Mouse (Mus musculus): Measurements from ENCODE around the gene Cct4. TPM values are rescaled to one million over a fixed set of nuclear protein-coding genes. Genes with fewer than 3 reads are reported as not detected.
A peak's percentile ranks its signal among the peaks of the same experiment; 100 is the strongest.

Cct4 gene
- 263 and 273 TPM in 2 replicates for polyA plus RNA-seq (2015; fragmentation: Nextera tagmentation; extraction: Ambion mirVana)

DNA sequence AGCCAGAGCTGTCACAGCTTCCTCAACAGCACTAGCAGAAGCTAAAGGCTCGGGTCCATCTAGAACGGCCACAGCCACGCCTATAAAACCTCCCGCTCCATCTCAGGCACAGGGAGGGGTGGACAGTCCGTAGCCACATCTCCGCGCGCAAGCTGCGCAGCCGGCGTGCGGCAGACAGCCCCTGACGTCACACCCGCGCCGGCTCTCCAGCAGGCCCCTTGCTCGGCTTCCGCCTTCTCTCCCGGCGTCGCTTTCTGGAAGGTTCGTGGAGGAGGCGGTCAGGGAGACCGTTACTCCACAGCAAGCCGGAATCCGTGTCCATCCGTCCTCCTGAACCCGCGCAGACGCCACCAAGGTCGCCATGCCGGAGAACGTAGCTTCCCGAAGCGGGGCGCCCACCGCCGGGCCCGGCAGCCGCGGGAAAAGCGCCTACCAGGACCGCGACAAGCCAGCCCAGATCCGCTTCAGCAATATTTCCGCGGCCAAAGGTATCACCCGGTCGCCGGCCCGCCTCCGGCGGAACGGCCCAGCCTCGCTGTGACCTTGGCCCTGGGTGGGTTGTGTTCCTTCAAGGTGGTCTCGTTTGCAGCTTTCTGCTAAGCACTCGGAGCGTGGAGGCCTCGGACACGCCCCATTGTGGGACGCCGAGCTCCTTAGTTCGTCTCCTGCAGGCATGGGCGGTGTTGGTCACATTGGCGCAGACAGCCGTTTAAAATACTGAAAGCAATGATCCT, at the start of gene Cct4:
Gene Cct4 (plus strand): TSS at position 127 of the 734 bp plus-strand sequence.
- H3K36me3 ChIP-seq (ENCODE audit: control insufficient read depth, insufficient read depth, low read length) = peaks cover 13% of the 10 kb centered on the region
- peak; percentile 99 for ATAC-seq
- H3K27me3 ChIP-seq (replicated peaks; ENCODE audit: control insufficient read depth, insufficient read depth, low read length) = no peaks in the 10 kb centered on the region
- no peaks in the 10 kb centered on the region for H3K9me3 ChIP-seq (ENCODE audit: control insufficient read depth, low read length)
- peak within 1 kb of the TSS; percentile 70 for H3K4me2 ChIP-seq (ENCODE audit: low read length)
- peaks cover 14% of the 10 kb centered on the region for H3K4me1 ChIP-seq (ENCODE audit: control insufficient read depth, insufficient read depth, low read depth, low read length)
- H3K27ac ChIP-seq (ENCODE audit: low read depth, low read length) = peak within 1 kb of the TSS; percentile 93
- peak within 1 kb of the TSS; percentile 95 for H3K9ac ChIP-seq (ENCODE audit: low read depth, low read length)
- under 1% methylated on average over 63 of the region's 66 CpGs for WGBS
- peak within 1 kb of the TSS; percentile 95 for H3K4me3 ChIP-seq (ENCODE audit: low read length)

DNA sequence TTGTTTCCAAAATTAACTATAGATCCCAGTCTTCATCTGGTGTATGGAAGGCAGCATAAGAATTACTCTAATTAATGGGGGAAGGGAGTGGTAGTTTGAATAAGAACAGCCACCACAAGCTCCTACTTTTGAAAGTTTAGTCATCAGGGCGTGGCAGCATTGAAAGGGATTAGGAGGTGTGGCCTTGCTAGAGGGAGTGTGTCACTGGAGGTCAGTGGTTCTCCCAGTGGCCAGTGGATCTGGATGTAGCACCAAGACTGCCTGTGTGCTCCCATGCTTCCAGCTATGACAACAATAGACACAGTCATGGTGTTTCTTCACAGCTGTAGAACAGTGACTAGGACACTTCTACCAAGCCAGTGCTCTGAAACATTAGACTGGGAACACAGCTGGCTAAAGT, 41.2 kb upstream of the Cct4 start:
- no peaks in the 10 kb centered on the region for H3K9me3 ChIP-seq (ENCODE audit: control insufficient read depth, low read length)
- WGBS = 100% methylated on average over 1 of the region's 1 CpGs
- no peak overlapping the region for H3K27ac ChIP-seq (ENCODE audit: low read depth, low read length)
- no peak for ATAC-seq
- H3K4me3 ChIP-seq (ENCODE audit: low read length) = no peak overlapping the region
- no peaks in the 10 kb centered on the region for H3K27me3 ChIP-seq (replicated peaks; ENCODE audit: control insufficient read depth, insufficient read depth, low read length)
- H3K36me3 ChIP-seq (ENCODE audit: control insufficient read depth, insufficient read depth, low read length) = no peaks in the 10 kb centered on the region
- no peaks in the 10 kb centered on the region for H3K4me1 ChIP-seq (ENCODE audit: control insufficient read depth, insufficient read depth, low read depth, low read length)
- H3K9ac ChIP-seq (ENCODE audit: low read depth, low read length) = no peak overlapping the region
- no peak overlapping the region for H3K4me2 ChIP-seq (ENCODE audit: low read length)

DNA sequence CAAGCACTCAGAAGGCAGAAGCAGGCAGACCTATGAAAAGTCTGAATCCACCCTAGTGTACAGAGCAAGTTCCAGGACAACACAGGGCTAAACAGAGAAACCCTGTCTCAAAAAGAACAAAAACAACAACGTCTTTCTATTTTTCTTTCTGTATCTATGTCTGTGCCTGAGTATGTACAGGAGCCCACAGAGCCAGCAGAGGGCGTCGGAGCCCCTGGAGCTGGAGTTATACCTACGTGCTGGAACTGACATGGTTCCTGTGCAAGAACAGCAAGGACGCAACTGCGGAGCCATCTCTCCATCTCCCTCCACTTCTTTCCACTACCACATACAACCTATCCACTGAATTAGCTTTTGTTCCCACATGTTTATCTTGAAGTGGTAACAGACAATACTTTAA, 40.2 kb upstream of the Cct4 start:
- Histone ChIP-seq H3K36me3 (ENCODE audit: control insufficient read depth, insufficient read depth, low read length) (no peaks in the 10 kb centered on the region), H3K4me3 (ENCODE audit: low read length) (no peak overlapping the region), H3K9me3 (ENCODE audit: control insufficient read depth, low read length) (no peaks in the 10 kb centered on the region), H3K9ac (ENCODE audit: low read depth, low read length) (no peak overlapping the region), H3K4me2 (ENCODE audit: low read length) (no peak overlapping the region), H3K27ac (ENCODE audit: low read depth, low read length) (no peak overlapping the region), H3K4me1 (ENCODE audit: control insufficient read depth, insufficient read depth, low read depth, low read length) (no peaks in the 10 kb centered on the region), H3K27me3 (replicated peaks; ENCODE audit: control insufficient read depth, insufficient read depth, low read length) (no peaks in the 10 kb centered on the region)
- 90% methylated on average over 6 of the region's 6 CpGs for WGBS
- ATAC-seq = no peak

DNA sequence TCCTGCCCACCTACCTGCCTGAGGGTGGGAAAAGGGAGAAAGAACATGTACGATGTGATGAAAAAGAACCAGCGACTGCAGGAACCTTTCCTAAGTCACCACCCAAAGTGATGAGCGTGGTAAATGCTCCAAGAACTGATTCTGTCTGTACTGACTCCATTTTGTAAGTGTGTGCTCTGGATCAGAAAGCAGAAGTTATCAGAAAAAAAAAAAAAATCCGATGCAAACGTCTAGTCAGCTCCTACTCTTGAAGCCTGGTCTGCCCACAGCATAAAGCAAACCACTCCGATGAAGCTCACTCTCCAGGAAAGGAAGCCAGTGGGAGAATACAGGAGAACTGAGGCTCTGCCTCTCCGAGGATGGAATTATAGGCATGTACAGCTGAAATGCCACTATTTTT, 37.7 kb upstream of the Cct4 start:
- Histone ChIP-seq H3K27ac (ENCODE audit: low read depth, low read length) (no peak overlapping the region), H3K27me3 (replicated peaks; ENCODE audit: control insufficient read depth, insufficient read depth, low read length) (no peaks in the 10 kb centered on the region), H3K9ac (ENCODE audit: low read depth, low read length) (no peak overlapping the region), H3K4me2 (ENCODE audit: low read length) (no peak overlapping the region), H3K9me3 (ENCODE audit: control insufficient read depth, low read length) (no peaks in the 10 kb centered on the region), H3K4me3 (ENCODE audit: low read length) (no peak overlapping the region), H3K4me1 (ENCODE audit: control insufficient read depth, insufficient read depth, low read depth, low read length) (no peaks in the 10 kb centered on the region), H3K36me3 (ENCODE audit: control insufficient read depth, insufficient read depth, low read length) (no peaks in the 10 kb centered on the region)
- ATAC-seq = no peak
- WGBS = 93% methylated on average over 7 of the region's 7 CpGs

DNA sequence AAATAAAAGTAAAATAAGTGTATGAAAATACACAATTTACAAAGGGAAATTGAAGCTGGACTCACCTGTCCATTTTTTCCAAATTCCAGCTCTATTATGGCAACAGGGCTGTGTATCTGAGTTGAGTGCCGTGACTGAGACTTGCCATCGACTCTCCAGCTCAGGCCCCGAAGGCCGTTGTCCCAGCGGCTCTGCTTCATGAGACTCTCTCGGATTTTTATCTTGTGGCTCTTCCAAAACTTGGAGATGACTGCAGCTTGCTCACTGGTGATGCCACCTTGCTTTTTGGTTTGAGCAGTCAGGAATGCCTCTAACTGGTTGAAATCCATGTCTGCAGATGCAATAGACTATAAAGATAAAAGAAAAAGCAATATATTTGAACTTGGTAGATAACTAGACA, 34.0 kb upstream of the Cct4 start:
- no peak overlapping the region for H3K9ac ChIP-seq (ENCODE audit: low read depth, low read length)
- no peaks in the 10 kb centered on the region for H3K36me3 ChIP-seq (ENCODE audit: control insufficient read depth, insufficient read depth, low read length)
- H3K4me1 ChIP-seq (ENCODE audit: control insufficient read depth, insufficient read depth, low read depth, low read length) = no peaks in the 10 kb centered on the region
- H3K27ac ChIP-seq (ENCODE audit: low read depth, low read length) = no peak overlapping the region
- H3K4me3 ChIP-seq (ENCODE audit: low read length) = no peak overlapping the region
- 96% methylated on average over 6 of the region's 6 CpGs for WGBS
- no peak overlapping the region for H3K4me2 ChIP-seq (ENCODE audit: low read length)
- H3K27me3 ChIP-seq (replicated peaks; ENCODE audit: control insufficient read depth, insufficient read depth, low read length) = no peaks in the 10 kb centered on the region
- no peak for ATAC-seq
- H3K9me3 ChIP-seq (ENCODE audit: control insufficient read depth, low read length) = no peaks in the 10 kb centered on the region

DNA sequence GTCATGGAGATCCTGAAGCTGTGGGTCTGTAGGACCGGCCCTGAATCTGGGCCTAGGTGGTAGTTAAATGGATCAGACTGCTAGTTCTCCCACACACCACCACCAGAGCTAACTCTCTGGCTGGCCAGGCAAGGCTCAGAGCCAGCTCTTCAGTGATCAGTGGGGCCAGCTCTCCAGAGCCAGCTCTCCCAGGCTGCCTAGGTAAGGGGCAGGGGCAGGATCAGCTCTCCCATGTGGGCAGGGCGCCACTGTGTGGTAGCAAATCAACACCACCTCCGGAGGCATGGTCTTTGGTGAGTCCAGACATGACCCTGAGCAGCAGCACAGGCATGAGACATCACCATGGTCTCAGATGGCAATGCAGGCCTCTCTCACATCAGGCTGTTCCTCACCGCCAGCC, 33.5 kb upstream of the Cct4 start:
- no peaks in the 10 kb centered on the region for H3K9me3 ChIP-seq (ENCODE audit: control insufficient read depth, low read length)
- no peak overlapping the region for H3K4me3 ChIP-seq (ENCODE audit: low read length)
- H3K27me3 ChIP-seq (replicated peaks; ENCODE audit: control insufficient read depth, insufficient read depth, low read length) = no peaks in the 10 kb centered on the region
- no peaks in the 10 kb centered on the region for H3K36me3 ChIP-seq (ENCODE audit: control insufficient read depth, insufficient read depth, low read length)
- no peak overlapping the region for H3K27ac ChIP-seq (ENCODE audit: low read depth, low read length)
- peak; percentile 76; the same call in 1 of the 2 replicates for ATAC-seq
- H3K9ac ChIP-seq (ENCODE audit: low read depth, low read length) = no peak overlapping the region
- no peak overlapping the region for H3K4me2 ChIP-seq (ENCODE audit: low read length)
- WGBS = 74% methylated on average over 4 of the region's 4 CpGs
- no peaks in the 10 kb centered on the region for H3K4me1 ChIP-seq (ENCODE audit: control insufficient read depth, insufficient read depth, low read depth, low read length)

DNA sequence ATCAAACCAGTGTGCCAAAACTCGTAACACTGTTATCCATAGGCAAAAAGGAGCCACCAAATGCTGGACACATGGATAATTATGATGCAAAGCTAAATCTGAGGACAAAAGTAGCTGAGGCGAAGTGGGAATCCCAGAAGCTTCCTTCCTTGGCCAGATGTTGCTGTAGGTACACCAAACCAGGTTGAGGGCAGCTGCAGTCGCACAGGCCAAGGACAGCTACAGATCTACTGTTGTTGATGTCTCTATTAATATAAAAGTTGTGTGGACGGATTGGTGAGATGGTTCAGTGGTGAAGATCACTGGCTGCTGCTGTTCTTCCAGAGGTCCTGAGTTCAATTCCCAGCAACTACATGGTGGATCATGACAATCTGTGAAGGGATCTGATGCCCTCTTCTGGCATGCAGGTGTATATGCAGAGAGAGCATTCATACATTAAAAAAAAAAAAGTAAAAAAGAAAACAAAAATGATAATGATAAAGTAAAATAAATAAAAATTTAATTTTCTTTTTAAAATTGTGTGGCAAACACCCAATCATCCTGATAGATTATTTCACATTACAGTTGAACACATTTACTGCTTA, 32.4 kb upstream of the Cct4 start:
- Histone ChIP-seq H3K4me1 (ENCODE audit: control insufficient read depth, insufficient read depth, low read depth, low read length) (no peaks in the 10 kb centered on the region), H3K36me3 (ENCODE audit: control insufficient read depth, insufficient read depth, low read length) (no peaks in the 10 kb centered on the region), H3K9me3 (ENCODE audit: control insufficient read depth, low read length) (no peaks in the 10 kb centered on the region), H3K4me3 (ENCODE audit: low read length) (no peak overlapping the region), H3K27ac (ENCODE audit: low read depth, low read length) (no peak overlapping the region), H3K4me2 (ENCODE audit: low read length) (no peak overlapping the region), H3K27me3 (replicated peaks; ENCODE audit: control insufficient read depth, insufficient read depth, low read length) (no peaks in the 10 kb centered on the region), H3K9ac (ENCODE audit: low read depth, low read length) (no peak overlapping the region)
- no peak for ATAC-seq
- 94% methylated on average over 4 of the region's 4 CpGs for WGBS

DNA sequence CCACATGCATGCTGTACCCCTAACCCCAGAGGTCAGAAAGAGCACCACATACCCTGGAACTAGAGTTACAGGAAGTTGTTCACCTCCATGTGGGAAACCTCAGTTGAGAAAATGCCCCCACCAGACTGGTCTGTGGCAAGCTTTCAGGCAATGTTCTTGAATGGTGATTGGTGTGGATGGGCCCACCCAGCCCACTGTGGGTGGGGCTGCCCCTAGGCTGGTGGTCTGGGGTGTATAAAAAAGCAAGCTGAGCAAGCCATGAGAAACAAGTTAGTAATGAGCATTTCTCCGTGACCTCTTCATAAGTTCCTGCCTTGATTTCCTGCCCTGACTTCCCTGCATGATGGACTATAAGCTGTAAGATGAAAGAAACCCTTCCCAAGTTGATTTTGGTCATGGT, 28.2 kb upstream of the Cct4 start:
- H3K36me3 ChIP-seq (ENCODE audit: control insufficient read depth, insufficient read depth, low read length) = no peaks in the 10 kb centered on the region
- no peak overlapping the region for H3K4me2 ChIP-seq (ENCODE audit: low read length)
- H3K27ac ChIP-seq (ENCODE audit: low read depth, low read length) = no peak overlapping the region
- H3K9ac ChIP-seq (ENCODE audit: low read depth, low read length) = no peak overlapping the region
- H3K9me3 ChIP-seq (ENCODE audit: control insufficient read depth, low read length) = peaks cover 4% of the 10 kb centered on the region
- H3K4me1 ChIP-seq (ENCODE audit: control insufficient read depth, insufficient read depth, low read depth, low read length) = no peaks in the 10 kb centered on the region
- WGBS = 90% methylated on average over 1 of the region's 1 CpGs
- H3K27me3 ChIP-seq (replicated peaks; ENCODE audit: control insufficient read depth, insufficient read depth, low read length) = no peaks in the 10 kb centered on the region
- H3K4me3 ChIP-seq (ENCODE audit: low read length) = no peak overlapping the region
- peak; percentile 40; the same call in 1 of the 2 replicates for ATAC-seq

DNA sequence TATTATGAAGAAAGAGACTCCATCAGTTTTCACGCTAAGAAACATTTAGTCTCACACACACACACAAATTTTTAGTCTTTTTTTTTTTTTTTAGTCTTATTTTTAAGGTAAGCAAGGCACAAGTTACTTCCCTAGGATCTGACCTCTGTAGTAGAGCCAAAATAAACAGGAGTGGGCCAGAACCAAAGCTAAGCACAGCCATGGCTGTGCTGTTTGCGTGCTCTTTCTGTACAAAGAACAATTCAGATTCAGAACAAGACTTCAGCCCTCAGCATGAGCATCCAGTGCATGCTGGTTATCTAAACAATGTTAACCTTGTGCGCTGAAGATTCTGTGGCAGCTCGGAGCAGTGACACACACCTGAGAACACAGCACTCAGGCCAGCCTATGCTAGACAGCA, 25.9 kb upstream of the Cct4 start:
- Histone ChIP-seq H3K9me3 (ENCODE audit: control insufficient read depth, low read length) (peaks cover 10% of the 10 kb centered on the region), H3K36me3 (ENCODE audit: control insufficient read depth, insufficient read depth, low read length) (0 out of 2 replicates have a peak, but pooled peaks cover 2% of the 10 kb centered on the region), H3K27me3 (replicated peaks; ENCODE audit: control insufficient read depth, insufficient read depth, low read length) (no peaks in the 10 kb centered on the region), H3K4me1 (ENCODE audit: control insufficient read depth, insufficient read depth, low read depth, low read length) (no peaks in the 10 kb centered on the region), H3K9ac (ENCODE audit: low read depth, low read length) (no peak overlapping the region), H3K4me3 (ENCODE audit: low read length) (no peak overlapping the region), H3K4me2 (ENCODE audit: low read length) (no peak overlapping the region), H3K27ac (ENCODE audit: low read depth, low read length) (no peak overlapping the region)
- WGBS = 80% methylated on average over 4 of the region's 4 CpGs
- ATAC-seq = no peak
